Mouse (Mus musculus): Measurements from ENCODE around the gene Lsm7.

DNA sequence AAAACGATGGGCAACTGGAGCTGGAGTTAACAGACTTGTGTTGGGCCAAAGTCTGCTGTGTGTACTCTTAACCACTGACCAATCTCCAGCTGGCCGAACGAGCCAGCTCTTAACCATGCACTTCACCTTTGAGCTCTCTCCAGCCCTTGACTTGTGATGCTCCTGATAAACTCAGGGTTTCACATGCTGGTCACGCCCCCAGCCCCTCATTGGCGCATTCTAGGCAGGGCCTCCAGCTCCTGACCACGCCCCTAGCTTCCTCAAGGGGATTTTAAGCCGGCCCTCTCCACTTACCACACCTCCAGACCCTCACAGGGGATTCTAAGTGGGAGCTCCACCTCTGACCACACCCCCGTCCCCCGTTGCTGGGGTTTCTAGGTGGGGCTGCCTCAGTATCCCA lies 23.9 kb downstream of the Lsm7 start:
- TF ChIP-seq CTCF (IDR thresholded peaks at IDR 0.05) (no peak), EP300 (IDR thresholded peaks at IDR 0.05) (no peak)
